Mouse (Mus musculus): ENCODE measurements around the gene Osbpl5.
"Not testable (repeated sequence)": the region's sequence is repeated elsewhere in the genome, so short reads cannot be mapped to it uniquely, and the experiment has no call there.

The Osbpl5 gene

DNA sequence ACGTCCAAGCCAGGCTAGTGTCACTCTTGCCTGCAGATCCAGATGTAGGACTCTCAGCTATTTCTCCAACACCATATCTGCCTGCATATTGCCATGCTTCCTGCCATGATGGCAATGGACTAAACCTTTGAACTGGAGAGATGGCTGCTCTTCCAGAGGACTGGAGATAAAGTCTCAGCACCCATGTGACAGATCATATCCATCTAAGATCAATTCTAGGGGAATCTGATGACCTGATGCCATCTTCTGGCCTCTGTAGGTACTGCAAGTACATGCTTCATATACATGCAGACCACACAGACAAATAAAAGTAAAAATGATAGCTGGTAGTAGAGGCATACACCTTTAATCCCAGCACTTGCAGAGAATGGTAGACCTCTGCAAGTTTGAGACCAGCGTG lies 60.6 kb downstream of the Osbpl5 start:
- no peak for DNase-seq

DNA sequence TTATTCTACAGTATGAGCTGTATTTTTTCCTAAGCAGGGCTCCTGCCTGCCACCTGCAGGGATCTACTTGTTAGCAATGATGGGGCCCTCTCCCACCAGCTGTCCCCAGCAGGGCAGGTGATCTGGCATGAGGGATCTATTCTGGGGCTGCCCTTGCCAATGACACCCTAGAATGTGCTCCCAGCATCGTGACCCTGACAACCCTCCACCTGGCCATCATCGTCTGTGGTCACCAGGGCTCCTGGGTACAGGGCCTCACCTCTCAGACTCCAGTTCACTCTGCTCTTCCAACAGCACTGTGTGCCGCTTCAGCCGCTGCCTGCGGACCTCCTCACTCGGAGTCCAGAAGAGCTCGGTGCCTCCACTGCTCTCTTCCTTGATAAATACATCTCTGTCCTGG lies 62.2 kb downstream of the Osbpl5 start:
- DNase-seq, result no peak

GRCm38 (mm10) chr7:143692746-143693510 lies 63.9 kb downstream of the Osbpl5 start:
- no peak for DNase-seq

DNA sequence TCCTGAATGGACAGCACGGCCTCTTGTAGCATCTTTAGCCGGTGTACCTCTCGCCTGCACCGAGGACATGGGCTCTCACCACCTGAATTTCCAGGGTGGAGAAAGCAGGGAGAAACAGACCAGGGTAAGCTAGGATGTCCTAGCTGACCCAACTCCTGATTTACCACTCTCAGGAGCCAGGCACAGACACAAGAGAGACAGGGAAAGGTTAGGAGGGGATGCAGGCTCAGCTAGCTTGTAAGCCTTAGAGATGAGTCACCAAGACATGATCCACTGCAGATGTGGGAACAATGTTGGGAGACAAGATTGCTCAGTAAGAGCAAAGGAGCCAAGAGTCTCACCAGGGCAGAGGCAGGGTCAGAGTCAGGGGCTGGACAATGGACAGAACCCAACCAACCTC lies 64.9 kb downstream of the Osbpl5 start:
- DNase-seq, result no peak

DNA sequence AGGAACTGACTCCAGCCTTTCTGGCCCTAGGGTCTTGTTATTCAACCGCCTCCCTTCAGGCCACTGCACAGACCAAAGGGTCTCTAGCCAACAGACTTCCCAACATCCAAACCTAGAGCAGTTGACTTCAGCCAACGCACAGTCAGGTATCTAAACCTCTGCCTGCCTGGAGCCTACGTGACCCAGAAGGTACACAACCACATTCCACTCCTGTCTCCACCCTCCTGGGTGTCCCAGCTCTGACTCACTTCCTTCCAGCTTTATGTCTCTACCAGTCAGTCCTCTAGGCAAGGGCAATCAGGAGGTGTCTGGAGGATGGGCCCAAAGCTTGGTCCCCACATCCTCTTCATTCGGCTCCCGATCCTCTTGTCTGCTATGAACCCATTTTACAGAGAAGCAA lies 65.6 kb downstream of the Osbpl5 start:
- no peak for DNase-seq

DNA sequence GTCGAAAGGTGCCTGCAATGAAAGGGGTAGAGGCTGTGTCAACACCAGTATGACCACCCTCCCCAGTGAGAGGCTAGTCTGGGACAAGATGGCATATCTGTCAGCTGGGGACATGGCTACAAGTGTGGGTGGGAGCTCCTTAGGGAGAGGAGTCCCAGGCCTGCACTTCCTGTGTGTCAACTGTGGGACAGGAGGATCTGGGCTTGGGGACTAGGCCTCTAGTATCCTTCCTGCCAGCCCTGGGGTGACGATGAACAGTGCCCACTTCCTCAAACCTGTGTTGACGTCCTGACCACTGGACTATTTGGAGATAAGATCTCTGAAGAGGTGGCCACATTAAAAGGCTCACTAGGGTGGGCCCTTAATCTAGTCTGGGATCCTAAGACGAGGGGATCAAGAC lies 66.8 kb downstream of the Osbpl5 start:
- no peak for DNase-seq

- no peak for DNase-seq
Measured at GRCm38 (mm10) chr7:143689481-143689880, 67.3 kb downstream of the Osbpl5 start.

DNA sequence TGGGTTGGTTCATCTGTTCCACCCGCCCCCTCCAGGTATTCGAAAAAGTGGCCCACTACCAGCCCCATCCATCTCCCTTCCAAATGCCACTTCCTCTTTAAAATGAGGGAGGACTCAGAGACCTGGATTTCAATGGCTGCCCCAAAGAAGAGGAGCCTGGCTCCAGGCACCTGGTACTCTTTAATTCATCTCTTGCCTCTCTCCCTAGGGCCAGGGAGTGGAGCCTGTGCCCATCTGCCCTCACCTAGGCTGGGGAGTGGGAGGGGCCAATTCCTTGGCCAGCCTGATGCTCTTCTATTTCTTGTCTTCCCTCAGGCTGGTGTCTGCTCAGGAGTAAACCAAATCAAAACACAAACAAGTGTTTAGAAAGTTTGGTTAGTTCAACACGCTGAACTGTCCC lies 70.1 kb downstream of the Osbpl5 start:
- DNase-seq, result not testable (repeated sequence)

DNA sequence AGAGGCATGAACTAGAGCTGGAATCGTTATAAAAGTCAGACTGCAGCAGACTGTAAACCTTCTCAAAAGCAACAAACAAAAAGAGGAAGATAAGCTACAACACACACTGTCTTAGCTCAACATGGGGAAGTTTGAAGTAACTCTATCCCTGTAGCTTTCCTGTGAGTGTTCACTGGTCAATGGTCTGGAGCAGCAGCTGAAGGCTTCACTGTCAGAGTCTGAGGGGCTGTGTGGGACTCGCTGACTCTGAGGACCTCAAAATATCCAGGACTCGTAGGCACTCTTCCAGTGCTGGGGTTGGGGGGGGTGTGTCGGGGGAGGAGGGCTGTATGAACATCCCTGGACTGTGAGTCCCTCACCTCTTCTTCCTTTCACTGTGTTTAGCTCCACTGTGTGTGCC lies 70.6 kb downstream of the Osbpl5 start:
- DNase-seq, result not testable (repeated sequence)

- no peak for DNase-seq
Measured at GRCm38 (mm10) chr7:143685359-143686067, 71.3 kb downstream of the Osbpl5 start, which contains the start of gene Tnfrsf23. TSS of gene Tnfrsf23 (minus strand) at chr7:143685872.

DNA sequence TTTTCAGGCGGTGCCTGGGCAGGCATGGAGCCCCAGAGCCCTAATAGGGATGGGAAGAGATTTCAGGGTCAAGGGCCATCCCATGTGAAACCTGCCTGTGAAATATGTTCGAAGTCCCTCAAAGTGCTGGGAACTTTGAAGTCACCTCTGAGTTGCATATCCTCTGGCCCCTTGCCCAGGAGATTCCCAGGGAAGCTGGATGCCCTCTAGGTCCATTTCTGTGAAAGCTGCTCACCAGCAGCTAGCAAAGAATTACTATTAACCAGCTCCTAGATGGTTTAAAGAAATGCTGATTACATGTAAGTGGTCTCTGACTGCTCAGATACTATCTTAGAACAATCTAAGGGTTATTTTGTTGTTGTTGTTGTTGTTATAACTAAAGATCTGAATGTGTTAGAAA lies 72.2 kb downstream of the Osbpl5 start:
- DNase-seq, result not testable (repeated sequence)

- DNase-seq, result no peak
Measured at GRCm38 (mm10) chr7:143681566-143681965, 75.2 kb downstream of the Osbpl5 start.

GRCm38 (mm10) chr7:143680836-143681235 lies 75.9 kb downstream of the Osbpl5 start:
- DNase-seq, result not testable (repeated sequence)

GRCm38 (mm10) chr7:143679650-143680049 lies 77.1 kb downstream of the Osbpl5 start:
- not testable (repeated sequence) for DNase-seq

- DNase-seq, result no peak
Measured at GRCm38 (mm10) chr7:143666427-143667311, 90.1 kb downstream of the Osbpl5 start.

- DNase-seq, result no peak
Measured at GRCm38 (mm10) chr7:143663470-143663869, 93.3 kb downstream of the Osbpl5 start.

GRCm38 (mm10) chr7:143660797-143661196 lies 96.0 kb downstream of the Osbpl5 start:
- no peak for DNase-seq

DNA sequence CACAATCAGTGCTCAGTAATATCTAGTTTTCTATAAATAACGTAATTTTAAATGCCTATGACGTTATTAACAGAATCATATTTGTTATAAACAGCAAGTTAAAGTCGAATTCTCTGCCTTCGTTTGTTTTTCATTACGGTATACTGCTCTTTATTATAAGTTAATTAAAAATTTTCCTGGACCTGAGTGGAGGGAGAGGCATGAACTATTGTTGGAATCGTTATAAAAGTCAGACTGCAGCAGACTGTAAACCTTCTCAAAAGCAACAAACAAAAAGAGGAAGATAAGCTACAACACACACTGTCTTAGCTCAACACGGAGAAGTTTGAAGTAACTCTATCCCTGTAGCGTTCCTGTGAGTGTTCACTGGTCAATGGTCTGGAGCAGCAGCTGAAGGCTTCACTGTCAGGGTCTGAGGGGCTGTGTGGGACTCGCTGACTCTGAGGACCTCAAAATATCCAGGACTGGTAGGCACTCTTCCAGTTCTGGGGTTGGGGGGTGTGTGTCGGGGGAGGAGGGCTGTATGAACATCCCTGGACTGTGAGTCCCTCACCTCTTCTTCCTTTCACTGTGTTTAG lies 106.9 kb downstream of the Osbpl5 start:
- not testable (repeated sequence) for DNase-seq

GRCm38 (mm10) chr7:143649034-143649768 lies 107.6 kb downstream of the Osbpl5 start, which contains the start of gene Tnfrsf22:
TSS of gene Tnfrsf22 (minus strand) at chr7:143649661.
- DNase-seq, result peak; percentile 13

- DNase-seq, result not testable (repeated sequence)
Measured at GRCm38 (mm10) chr7:143643949-143644348, 112.8 kb downstream of the Osbpl5 start.

Data from cerebellum, adult 8-10 months (tissue).